Mouse (Mus musculus) 3T3-L1 (cell line): ENCODE data around the gene Mrpl58.
"Not testable (repeated sequence)": the region's sequence is repeated elsewhere in the genome, so short reads cannot be mapped to it uniquely, and the experiment has no call there.

ENCODE experiments used
- DNase-seq: peaks from one replicate; pipeline ENCODE4 v3.0.0-alpha.2; 2015; ENCODE audit warnings: low read depth, low spot score

Gene Mrpl58

DNA sequence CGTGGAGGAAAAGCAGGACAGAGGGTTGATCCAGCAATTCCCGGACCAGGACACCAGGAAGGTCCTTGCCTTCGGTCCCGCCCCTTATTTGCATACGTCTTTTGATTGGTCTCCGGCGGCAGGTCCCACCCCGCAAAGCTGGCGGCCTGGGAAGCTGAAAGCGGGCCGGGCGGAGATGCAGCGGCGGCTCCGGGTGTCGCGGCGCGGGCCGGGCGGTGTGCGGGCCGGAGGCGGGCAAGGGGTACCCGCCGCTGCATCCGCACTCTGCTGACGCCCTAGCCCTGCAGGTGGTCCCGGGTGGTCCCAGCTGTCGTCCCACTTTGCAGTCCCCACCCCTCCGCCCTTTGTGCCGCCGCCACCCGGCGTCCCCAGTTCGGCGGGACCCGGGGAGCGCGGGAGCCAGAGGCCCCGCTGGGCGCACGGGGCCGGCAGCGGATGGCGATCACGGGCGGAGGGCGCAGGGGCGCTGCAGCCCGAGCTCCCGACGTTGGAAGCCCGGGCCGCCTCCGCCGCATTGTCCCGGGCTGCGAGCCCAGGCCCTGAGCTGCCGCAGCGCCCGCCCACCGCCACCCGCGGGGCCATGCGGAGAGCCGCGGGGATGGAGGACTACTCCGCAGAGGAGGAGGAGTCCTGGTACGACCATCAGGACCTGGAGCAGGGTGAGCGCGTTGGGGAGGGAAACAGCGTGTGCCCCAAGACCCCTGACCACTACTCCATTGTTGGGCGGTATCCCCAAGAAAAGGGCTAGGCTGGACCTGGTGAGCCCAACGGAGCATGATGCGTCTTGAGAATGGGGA, 21.6 kb upstream of the Mrpl58 start, which contains the start of gene Cdr2l:
Cdr2l (plus strand) TSS at position 174 of the 797 bp plus-strand sequence.
- peak; percentile 97 for DNase-seq

DNA sequence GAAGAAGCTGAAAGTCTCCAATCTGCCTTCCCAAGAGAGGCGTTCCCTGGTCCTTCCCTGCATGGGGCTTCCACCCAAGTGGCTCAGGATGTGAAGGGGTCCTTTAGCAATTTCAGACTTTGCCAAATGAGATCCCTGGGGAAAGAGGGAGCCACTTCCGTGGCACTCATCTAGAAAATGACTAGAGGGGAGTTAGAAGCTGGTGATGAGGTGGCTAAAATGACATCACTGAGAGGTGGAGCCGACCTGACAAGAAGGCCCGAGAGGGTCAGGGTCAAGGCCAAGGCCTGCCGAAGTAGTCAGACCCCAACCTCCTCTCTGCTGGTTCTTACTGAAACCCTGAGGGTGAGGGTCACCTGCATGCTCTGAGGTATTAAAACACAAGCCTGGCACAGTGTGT, 20.7 kb upstream of the Mrpl58 start:
- DNase-seq: peak; percentile 64

DNA sequence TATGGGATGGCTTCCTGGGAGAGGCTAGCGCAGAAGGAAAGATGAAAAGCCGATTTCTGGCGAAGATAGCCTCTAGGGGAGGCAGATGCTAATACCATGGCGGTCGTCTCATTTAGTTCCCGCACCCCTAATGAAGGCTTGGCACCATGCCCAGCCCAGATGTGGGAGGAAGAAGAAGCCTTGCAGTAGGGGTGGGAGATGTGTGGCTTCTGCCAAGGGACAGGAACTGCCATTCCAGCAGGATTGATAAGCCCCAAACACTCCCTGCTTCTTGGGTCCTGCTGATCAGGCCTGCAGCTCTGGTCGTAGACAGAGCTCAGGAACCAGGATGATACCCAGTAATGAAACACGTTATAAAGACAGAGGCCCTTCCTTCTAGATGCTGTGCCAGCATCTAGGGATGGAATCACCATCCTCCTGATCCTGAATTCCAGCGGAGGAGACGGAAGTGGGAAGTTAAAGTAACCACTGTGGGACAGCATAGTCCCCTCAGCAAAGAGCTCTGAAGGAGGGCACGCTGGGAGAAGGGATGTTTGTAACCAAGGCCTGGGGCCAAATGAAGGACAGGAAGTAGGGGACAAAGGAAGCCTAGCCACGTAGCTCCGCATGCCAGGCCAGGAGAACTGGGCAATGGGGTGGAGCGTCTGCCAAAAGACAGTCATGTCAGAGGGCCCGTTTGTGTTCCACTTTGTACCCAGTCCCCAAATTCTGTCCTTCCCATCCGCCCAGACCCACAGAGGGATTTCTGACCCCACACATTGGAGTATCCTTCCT, 19.7 kb upstream of the Mrpl58 start:
- DNase-seq: peak; percentile 38

DNA sequence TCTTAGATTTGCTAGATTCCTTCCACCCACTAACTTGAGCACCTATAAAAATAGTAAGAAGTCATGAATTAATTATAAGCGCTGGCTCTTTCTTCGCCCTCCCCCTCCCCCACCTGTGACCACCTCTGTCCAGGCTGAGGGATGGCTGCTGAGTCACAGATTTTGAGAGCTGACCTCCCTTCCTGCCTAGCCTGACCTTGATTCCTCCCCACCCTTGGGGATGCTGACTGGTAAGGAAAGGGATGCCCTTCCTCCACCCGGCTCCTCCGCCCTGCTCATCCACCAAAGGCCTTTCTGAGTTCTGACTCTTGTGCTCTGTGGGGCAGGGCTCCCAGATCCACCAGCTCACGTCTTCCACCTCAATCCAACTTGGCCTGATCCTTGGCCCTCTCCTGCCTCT, 19.0 kb upstream of the Mrpl58 start:
- peak; percentile 63 for DNase-seq

DNA sequence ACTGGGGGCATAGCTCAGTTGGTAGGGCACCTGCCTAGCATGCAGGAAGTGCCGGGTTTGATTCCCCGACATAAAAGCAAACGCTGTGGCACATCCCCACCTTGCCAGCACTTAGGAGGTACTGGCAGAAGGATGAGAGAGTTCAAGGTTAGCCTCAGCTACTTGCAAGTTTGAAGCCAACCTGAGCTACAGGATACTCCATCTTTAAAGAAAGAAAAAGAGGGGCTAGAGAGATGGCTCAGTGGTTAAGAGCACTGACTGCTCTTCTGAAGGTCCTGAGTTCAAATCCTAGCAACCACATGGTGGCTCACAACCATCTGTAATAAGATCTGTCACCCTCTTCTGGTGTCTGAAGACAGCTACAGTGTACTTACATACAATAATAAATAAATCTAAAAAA, 16.7 kb upstream of the Mrpl58 start:
- not testable (repeated sequence) for DNase-seq

DNA sequence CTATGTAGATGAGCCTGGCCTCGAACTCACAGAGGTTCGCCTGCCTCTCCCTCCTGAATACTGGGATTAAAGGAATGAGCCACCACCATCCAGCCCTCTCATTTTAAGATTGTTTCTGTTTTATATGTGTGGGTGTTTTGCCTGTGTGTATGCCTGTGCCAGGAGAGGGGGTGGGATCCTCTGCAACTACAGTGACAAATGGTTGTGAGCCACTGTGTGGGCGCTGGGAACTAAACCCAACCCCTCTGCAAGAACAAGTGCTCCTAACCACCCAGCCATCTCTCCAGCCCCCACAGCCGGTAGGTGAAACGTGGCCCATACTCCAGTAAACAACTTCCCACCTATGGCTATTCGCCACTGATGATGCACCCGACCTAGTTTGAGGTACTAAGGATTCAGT, 12.2 kb upstream of the Mrpl58 start:
- DNase-seq: no peak

DNA sequence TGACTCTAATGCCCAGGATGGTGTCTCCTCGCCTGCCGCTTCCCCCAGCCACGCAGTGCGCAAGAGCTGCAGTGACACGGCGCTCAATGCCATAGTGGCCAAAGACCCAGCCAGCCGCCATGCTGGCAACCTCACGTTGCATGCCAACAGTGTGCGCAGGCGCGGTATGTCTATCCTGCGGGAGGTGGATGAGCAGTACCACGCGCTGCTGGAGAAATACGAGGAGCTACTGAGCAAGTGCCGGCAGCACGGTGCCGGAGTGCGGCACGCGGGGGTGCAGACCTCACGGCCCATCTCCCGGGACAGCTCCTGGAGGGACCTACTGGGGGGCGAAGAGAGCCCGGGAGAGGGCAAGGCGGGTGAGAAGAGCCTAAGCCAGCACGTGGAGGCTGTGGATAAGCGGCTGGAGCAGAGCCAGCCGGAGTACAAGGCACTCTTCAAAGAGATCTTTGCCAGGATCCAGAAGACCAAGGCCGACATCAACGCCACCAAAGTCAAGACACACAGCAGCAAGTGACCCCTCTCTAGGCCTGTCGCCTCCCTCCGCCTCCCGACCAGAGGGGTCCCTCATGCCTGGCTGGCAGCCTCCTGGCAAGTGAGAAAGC, 9.7 kb upstream of the Mrpl58 start:
- no peak for DNase-seq

DNA sequence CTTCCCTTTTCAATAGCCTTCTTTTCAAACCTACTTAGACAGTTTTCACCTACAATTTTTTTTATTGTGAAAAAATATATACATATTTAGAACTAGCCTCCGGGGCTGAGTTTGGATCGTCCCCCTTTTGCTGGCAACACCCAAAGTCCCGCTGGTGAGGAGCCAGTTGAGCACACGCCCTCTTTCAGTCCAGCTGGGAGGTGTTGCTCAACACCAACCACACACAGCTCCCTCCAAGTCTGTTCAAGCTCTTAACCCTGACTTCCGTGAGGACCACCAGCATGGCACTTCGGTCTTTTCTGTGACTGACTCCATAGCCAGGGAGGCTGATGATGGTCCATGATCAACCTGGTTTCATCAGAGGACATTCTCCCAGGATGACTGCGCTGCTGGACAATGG, 5.5 kb upstream of the Mrpl58 start:
- peak; percentile 51 for DNase-seq

DNA sequence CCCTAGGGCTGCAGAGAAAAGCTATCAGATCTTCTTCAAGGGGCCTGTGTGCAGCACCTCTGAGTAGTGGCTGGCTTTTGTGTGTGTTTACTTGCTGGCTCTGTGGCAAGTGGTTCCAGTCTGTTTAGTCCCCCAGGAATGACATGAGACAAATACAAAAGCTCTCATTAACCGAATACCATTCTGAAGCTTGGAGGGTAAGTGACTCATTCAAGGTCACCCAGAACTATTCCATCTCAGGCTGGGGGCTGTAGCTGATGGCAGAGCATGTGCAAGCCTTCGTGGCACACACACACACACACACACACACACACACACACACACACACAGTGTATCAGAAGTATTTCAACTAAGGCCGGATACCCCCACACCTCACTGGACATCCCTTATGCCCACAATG, 3.4 kb upstream of the Mrpl58 start:
- peak; percentile 45 for DNase-seq

DNA sequence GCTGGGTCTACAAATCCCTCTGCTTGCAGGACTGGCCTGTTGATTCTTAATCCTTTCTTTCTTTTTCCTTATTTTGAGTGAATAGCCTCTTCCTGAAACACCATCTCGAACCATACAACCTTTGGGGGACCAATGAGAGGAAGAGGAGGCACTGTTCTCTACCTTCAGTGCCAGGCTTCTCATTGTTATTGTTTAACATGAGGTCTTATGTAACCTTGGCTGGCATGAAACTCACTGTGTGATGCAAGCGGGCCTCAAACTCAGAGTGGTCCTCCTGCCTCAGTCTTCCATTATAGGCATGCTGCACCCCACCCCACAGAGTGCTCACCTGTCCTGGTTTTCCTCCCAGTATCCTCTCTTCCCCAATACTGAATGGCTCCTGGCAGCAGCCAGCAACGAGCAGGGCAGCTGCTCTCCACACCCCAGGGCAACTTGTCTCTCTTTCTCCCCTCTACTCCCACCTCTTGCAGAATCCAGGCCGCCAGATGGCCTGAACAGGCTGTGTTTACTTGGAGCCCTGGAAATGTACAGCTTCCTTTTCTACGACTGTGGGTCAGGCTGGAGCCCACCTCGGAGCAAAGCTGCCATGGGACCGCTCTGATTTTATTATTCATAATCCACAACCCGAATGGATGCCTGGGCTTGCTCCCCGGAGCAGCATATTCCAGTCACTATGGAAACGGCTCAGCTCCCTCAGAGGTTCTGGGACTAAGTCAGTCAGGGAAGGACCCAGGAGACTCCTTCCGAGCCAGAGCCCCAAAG, 2.7 kb upstream of the Mrpl58 start:
- no peak for DNase-seq

DNA sequence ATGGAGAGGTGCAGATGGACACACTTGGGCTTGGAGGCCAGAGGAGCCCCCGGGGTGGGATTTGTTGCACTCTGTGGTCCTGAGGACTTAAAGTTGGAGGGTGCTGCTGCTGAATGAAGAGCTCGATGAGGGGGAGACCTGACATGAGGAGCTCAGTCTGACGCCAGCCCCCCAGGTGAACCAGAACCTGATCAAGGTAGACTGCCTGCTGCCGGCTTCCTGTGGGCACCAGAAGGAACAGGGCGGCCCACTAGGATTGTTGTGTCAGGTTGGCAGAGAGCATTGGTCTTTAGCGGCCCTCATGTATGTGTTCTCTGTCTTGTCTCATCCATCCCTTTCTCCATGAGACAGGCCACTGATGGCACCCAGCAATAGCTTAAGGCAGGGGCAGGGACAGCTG, 2.2 kb downstream of the Mrpl58 start:
- no peak for DNase-seq

DNA sequence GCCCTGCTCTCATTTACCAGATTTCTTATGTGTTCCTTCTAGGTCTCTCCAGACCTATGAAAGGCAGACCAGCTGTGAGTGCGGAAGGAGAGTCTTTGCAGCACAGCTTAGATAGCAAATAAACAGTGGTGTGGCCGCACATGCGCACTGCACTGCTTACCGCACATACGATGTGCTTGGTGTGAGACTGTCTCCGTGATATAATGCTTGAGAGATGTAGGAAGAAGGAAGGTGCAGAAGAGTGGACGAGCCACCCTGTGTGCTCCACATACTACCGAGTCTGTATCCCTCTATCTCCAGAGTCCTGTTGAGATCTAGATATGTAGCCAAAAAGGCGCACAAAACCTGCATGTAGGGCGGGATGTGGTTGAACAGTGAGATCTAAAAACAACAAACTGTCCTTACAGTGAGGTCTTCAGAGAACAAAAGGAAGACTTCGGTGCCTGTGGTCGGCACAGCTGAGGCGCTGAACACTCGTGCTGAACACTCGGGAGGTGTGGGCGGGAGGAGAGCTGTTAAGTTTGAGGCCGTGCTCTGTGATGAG, 3.4 kb downstream of the Mrpl58 start:
- DNase-seq: no peak

DNA sequence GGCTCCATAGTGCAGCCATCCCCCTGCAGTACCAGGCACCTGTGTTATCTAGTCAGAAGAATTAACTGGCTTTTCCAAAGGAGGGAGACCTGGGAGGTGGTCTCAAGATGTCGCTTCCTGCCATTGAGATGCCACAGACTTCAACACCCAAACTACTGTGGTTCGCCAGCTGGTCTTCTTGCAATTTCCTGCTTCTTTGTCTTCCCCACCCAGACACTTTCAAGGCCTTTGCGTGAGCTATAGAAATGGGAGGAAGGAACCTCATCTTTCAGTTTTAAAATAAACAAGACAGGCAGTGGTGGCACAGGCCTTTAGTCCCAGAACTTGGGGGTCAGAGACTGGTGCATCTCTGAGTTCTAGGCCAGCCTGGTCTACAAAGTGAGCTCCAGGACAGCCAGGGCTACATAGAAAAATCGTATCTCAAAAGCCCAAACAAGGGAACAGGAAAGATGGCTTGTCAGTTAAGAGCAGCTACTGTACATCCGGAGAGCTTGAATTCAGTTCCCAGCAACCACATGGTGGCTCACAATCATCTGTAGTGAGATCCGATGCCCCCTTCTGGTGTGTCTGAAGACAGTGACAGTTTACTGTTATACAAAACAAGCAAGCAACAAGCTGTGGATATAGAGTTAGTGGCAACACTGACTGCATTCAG, 4.8 kb downstream of the Mrpl58 start:
- DNase-seq: no peak

DNA sequence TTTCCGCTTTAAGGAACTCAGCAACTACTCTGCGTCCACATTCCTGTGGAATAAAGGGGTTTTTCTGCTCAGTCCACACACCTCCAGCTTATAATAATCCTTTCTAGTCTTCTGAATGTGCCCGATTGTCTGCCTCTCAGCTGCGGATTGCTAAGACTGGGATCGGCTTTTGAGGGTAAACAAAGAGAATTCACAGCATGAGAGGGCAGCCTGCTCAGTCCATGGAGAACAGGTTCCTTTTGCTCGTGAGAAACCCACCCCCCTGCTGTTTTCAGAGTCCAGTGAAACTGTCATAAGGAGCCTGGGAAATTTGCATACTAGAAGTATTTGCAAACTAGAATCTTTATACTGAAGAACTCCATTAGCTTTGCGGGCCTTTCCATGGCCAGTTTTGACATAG, 6.0 kb downstream of the Mrpl58 start:
- no peak for DNase-seq

DNA sequence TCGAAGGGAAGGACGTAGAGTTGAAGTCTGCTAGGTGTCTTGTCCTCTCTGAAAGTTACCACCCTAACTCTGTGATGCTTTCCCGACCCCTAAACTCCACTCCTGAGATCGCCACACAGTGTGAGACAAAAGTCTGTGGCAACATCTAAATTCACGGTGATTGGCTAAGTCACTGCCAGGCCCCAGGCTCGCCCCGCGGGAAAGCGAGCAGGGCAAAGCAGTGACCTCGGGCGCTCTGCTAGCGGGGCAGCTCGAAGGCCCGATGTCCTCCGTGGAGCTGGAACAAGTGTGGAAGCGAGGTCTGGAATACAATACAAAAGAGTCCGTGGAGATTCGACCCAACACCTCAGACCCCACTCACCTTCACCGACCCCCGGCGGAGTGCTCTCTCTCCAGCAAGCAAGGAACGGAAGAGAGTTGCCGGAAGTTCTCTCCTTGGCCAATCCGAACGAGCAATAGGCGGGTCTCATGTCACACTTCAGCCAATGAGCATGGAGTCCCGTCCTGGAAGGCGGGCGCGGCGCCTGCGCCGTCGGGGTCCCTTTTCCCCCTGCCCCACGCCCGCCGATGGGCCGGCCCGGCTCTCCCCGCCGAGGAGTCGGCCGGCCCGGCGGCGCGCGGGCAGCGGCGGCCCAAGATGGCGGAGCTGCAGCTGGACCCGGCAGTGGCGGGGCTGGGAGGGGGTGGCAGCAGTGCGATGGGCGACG, 16.1 kb downstream of the Mrpl58 start, which contains the start of the genes Atp5h and Kctd2:
Atp5h (minus strand) TSS at position 432 of the 707 bp plus-strand sequence.
Kctd2 (plus strand) TSS at position 598 of the 707 bp plus-strand sequence.
- DNase-seq: peak; percentile 97

DNA sequence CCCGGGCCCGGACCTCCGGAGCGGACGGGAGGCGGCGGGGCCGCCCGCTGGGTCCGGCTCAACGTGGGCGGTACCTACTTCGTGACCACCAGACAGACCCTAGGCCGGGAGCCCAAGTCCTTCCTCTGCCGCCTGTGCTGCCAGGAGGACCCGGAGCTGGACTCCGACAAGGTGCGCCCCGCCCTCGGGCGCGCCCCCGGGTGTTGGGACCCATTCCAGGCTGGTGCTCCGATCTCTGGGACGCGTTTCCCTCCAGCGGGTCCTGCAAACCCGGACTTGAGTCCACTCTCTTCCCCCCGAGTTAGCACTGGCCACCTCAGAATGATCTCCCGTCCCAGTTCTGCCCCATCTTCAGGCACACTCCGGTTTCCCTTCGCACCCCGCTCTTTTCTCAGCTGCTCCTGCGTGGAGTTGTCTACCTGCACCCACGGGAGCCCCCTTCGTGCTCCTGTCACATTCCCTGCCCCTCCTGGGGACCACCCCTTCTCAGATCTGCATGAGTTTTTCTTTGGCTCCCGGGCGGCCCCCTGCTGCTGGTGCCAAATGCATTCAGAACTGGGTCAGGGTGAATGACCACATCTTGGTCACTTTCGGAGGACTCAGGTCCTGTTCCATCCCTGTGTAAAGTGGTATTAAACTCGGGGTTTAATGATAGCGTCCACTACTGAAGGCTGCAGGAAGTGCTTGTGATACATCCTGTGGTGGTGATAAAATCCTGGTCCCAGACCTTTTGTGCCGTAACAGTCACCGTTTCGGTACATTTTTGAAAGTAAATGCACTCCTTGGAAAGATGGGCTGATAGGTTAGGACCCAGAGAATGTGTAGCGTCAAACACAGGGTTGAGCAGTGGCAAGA, 17.0 kb downstream of the Mrpl58 start:
- DNase-seq: peak; percentile 57

DNA sequence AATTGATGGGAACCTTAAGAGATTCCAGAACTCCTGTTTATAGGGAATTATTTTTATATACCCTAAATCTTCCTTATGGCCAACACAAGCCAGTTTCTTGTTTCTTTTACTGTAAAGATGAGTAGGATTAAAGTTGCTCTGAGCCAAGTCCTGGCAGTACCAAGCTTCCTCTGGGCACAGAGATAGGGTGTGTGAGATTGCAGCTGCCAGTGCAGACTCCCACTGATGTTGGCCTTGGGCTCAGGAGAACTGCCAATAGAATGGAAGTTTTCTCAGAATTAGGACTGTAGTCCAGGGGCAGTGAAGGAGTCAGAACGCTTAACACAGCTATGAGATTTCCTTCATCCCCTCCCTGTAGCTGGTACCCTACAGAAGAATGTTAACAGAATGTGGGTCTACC, 17.8 kb downstream of the Mrpl58 start:
- no peak for DNase-seq

DNA sequence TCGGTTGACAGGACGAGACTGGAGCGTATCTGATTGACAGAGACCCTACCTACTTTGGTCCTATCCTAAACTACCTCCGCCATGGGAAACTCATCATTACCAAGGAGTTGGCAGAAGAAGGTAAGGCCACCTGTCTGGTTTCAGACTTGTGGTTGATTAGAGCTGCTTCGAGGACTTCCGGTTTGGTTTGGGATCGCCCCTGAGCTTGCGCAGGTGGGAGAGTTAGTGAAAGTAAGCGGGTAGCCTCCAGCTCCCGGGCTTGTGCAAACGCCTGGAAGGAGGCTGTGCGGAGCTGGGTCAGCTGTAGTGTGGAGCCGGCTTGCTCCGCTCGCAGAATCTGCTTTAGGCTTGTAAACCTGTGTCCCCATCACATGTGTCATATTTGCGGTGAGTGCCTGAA, 18.4 kb downstream of the Mrpl58 start:
- no peak for DNase-seq

DNA sequence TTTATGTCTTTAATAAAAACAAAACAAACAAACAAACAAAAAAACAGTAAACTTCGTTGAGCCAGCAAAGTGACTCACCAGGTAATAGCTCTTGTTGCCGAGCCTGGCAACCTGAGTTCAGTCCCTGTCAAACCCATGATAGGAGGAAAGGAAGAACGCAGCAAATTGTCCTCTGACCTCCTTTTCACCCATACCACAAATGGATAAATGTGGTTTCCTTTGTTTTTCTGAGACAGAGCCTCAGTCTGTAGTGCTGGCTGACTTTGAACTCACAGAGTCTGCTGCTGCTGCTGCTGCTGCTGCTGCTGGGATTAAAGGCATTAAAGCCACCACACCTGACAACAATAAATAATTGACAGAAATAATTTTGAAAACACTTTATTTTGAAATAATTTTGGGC, 19.5 kb downstream of the Mrpl58 start:
- DNase-seq: no peak
